Mouse (Mus musculus) embryonic facial prominence, embryonic 14.5 days (tissue): Measurements from ENCODE around the gene Ints13. TPM values are rescaled to one million over a fixed set of nuclear protein-coding genes. Genes with fewer than 3 reads are reported as not detected.

Experiments
- ATAC-seq: fragments of 200-750 bp; cut with Nextera tagmentation; 2 replicates; pipeline ENCODE4 v1.8.0; 2017; ENCODE audit warnings: low read depth, moderate number of reproducible peaks, moderate TSS enrichment
- DNase-seq: peaks from one replicate; pipeline ENCODE4 v3.0.0-alpha.2; 2015; ENCODE audit warnings: low spot score
- H3K27ac ChIP-seq: fragments of 300-500 bp; sonication (generic); replicated peaks from 2 replicates; pipeline ENCODE4 v1.5.1; 2014; ENCODE audit warnings: low read depth, mild to moderate bottlenecking, low read length, moderate library complexity
- H3K27me3 ChIP-seq: fragments of 300-500 bp; sonication (generic); replicated peaks from 2 replicates; pipeline ENCODE4 v1.6.1; 2014; ENCODE audit warnings: low read length; ENCODE audit not compliant: control insufficient read depth, insufficient read depth
- H3K36me3 ChIP-seq: fragments of 300-500 bp; sonication (generic); 2 replicates; pipeline ENCODE4 v1.6.1; 2014; ENCODE audit warnings: low read length, mixed read lengths; ENCODE audit not compliant: control insufficient read depth, insufficient read depth
- H3K4me1 ChIP-seq: fragments of 300-500 bp; sonication (generic); 2 replicates; pipeline ENCODE4 v1.6.1; 2014; ENCODE audit warnings: antibody characterized with exemption, low read length; ENCODE audit not compliant: control insufficient read depth, insufficient read depth
- H3K4me2 ChIP-seq: fragments of 300-500 bp; sonication (generic); 2 replicates; pipeline ENCODE4 v1.6.1; 2014; ENCODE audit warnings: low read depth, mild to moderate bottlenecking, low read length, moderate library complexity, mixed read lengths
- H3K4me3 ChIP-seq: fragments of 300-500 bp; sonication (generic); 2 replicates; pipeline ENCODE4 v1.5.1; 2014; ENCODE audit warnings: low read depth, mild to moderate bottlenecking, low read length
- H3K9ac ChIP-seq: fragments of 300-500 bp; sonication (generic); 2 replicates; pipeline ENCODE4 v1.6.1; 2014; ENCODE audit warnings: low read depth, mild to moderate bottlenecking, low read length, moderate library complexity, mixed read lengths
- H3K9me3 ChIP-seq: fragments of 300-500 bp; sonication (generic); 2 replicates; pipeline ENCODE4 v1.6.1; 2016; ENCODE audit warnings: low read length; ENCODE audit not compliant: control insufficient read depth
- WGBS: fragments of 180-500 bp; shearing (Covaris S2); extraction: QIAGEN DNeasy Blood & Tissue Kit; methylation state at CpG from one replicate; pipeline ENCODE4 v1.1.7; 2014; 5-methylcytosine and 5-hydroxymethylcytosine counted together
- polyA plus RNA-seq: library from polyadenylated mRNA; unstranded; fragments of >200 nt; fragmentation: Nextera tagmentation; extraction: Ambion mirVana; gene quantifications from 2 replicates; pipeline ENCODE4 v1.2.1, GENCODE M21; 2014

Ints13 gene
- polyA plus RNA-seq, 1 experiment from 2014 or later, result 46.4 TPM

DNA sequence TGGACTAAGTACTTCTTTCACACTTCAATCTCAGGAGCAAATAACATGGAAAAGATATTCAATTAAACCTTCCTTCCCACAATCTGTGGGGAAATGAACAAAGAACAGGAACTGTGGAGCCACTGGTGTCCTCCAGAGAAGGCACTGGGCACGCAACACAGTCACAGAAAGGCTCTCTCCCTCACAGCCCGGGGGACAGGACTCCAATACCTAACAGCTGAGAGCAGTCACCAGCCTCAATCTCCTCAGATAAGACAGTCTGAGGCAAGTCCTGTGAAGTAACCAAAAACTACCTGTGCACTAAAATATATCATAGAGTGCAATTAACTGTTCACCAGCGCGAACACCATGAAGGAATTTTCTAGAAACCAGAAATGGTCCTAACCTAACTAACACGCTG lies 76.9 kb downstream of the Ints13 start:
- Histone ChIP-seq H3K27me3 (no peaks in the 10 kb centered on the region), H3K27ac (no peak overlapping the region), H3K4me2 (peak overlapping the region; percentile 99)

GRCm38 (mm10) chr6:146500206-146500605 lies 77.4 kb downstream of the Ints13 start:
- ATAC-seq (no peak), DNase-seq (no peak)
- H3K9ac ChIP-seq, result no peak overlapping the region

More for the DNA sequence above, 76.9 kb downstream of the Ints13 start:
- Histone ChIP-seq H3K9me3 (no peaks in the 10 kb centered on the region), H3K4me1 (0 out of 2 replicates have a peak, but pooled peaks cover 3% of the 10 kb centered on the region), H3K4me3 (peak overlapping the region; percentile 76; the same call in 1 of the 2 replicates), H3K36me3 (no peaks in the 10 kb centered on the region), H3K9ac (no peak overlapping the region)
- DNase-seq (no peak), ATAC-seq (no peak)
- WGBS, result 74% methylated on average over 5 of the region's 5 CpGs

More at GRCm38 (mm10) chr6:146500206-146500605, 77.4 kb downstream of the Ints13 start:
- Histone ChIP-seq H3K27me3 (no peaks in the 10 kb centered on the region), H3K36me3 (no peaks in the 10 kb centered on the region), H3K9me3 (no peaks in the 10 kb centered on the region), H3K4me3 (no peak overlapping the region), H3K27ac (no peak overlapping the region), H3K4me2 (peak overlapping the region; percentile 99), H3K4me1 (0 out of 2 replicates have a peak, but pooled peaks cover 3% of the 10 kb centered on the region)
- 58% methylated on average over 6 of the region's 6 CpGs for WGBS

Other genes starting within 250 kb of the Ints13 start
- 8.9 and 13.4 TPM in 2 replicates for gene Itpr2, start 75.6 kb downstream of the Ints13 start, polyA plus RNA-seq
- 91.6 and 94.2 TPM in 2 replicates for gene Fgfr1op2, start 632 bp downstream of the Ints13 start, polyA plus RNA-seq
- 129 and 131 TPM in 2 replicates for gene Med21, start 64.7 kb upstream of the Ints13 start, polyA plus RNA-seq
- 53.1 and 56.7 TPM in 2 replicates for gene Tm7sf3, start 65.0 kb upstream of the Ints13 start, polyA plus RNA-seq
- gene Stk38l, start 147.2 kb upstream of the Ints13 start, polyA plus RNA-seq, result 18.4 and 18.5 TPM in 2 replicates
- gene Arntl2, start 218.2 kb upstream of the Ints13 start, polyA plus RNA-seq, result 2.6 and 4.1 TPM in 2 replicates